In the genomic region with DNA sequence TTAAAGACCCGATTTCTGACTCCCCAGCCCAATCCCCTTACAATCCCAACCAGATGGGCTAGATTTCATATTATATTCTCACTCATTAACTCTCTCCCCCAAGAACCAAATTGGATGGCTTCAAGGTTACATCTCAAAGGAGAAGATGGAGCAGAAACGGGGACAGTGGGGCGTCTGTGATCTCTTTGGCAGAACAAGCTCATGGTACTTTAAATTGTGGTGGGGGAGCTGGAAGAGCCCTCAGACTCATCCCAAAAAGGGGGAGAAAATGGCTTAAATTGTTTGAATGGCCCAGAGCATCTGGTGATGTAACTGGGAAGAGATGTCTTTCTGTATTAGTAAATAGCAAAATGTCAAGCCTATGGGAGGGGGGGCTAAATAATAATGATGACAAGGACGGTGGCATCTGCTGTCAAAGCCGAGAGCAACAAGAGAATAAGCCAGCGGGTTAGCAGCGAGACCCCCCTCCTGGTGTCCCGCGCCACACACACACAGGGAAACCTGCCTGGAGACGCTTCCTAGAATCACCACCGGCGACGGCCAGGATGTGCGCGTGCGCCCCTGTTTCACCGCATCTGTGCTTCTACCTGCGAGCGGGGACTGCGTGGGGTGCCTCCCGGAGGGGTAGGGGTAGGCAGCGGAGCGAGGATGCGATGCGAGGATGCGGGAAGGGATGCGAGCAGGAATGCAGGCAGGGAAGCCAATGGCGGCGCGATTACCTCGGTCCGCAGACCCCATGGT, we compare ENCODE assay signal across 8 mouse cellular contexts. TPM values are rescaled to one million over a fixed set of nuclear protein-coding genes. Genes with fewer than 3 reads are reported as not detected.
DNase-seq lines count a peak whose midpoint lies in the region; ATAC-seq and TF ChIP-seq lines count a peak whose summit lies in the region.

No protein-coding gene starts in this region.

- no peak for ATAC-seq in megakaryocyte-erythroid progenitor cell, adult 5-6 weeks (replicated peaks; ENCODE audit: low FRiP score, low TSS enrichment, poor library complexity, severe bottlenecking)

- peak overlapping the region; percentile 20 for H3K4me3 ChIP-seq in myocyte

- no peaks in the 10 kb centered on the region for H3K79me2 ChIP-seq in myocyte (ENCODE audit: control insufficient read depth, insufficient read depth)

- TF ChIP-seq POLR2A in myocyte (IDR thresholded peaks at IDR 0.05; ENCODE audit: insufficient read length, low read depth): no peak

- H3ac ChIP-seq in myocyte (ENCODE audit: control insufficient read depth, insufficient read length): peak overlapping the region; percentile 16

- peak overlapping the region; percentile 94 for H3K4me2 ChIP-seq in myocyte (ENCODE audit: low read depth)

- no peaks in the 10 kb centered on the region for H3K36me3 ChIP-seq in myocyte (ENCODE audit: control insufficient read depth, insufficient read depth)

- DNase-seq in layer of hippocampus, adult 11-12 months (ENCODE audit: low spot score): peak; percentile 36
- DNase-seq in layer of hippocampus, adult 9-10 months (ENCODE audit: low spot score): no peak
- DNase-seq in cerebellum, adult 8-10 months: peak; percentile 51
- peak; percentile 40 to 64 for DNase-seq in frontal cortex, postnatal 10 days (ENCODE audit: low spot score in 2 of 2)
- peak; percentile 47 to 55 for DNase-seq in layer of hippocampus, postnatal 25 days (ENCODE audit: extremely low spot score in 1 of 2, low spot score in 1 of 2)
- no peak for DNase-seq in spleen, postnatal 36 days (ENCODE audit: low spot score in 2 of 2)

- no peaks in the 10 kb centered on the region for H3K27me3 ChIP-seq in myocyte (ENCODE audit: control insufficient read depth, insufficient read depth, insufficient read length)

TF ChIP-seq in myocyte, 11 proteins besides CTCF, POLR2A, EP300 and RAD21:
- TF ChIP-seq USF1 (IDR thresholded peaks at IDR 0.05; ENCODE audit: low read depth): no peak
- TF ChIP-seq TCF12 (IDR thresholded peaks at IDR 0.05; ENCODE audit: insufficient read depth, poor library complexity, severe bottlenecking): no peak
- TF ChIP-seq POLR2AphosphoS2 (IDR thresholded peaks at IDR 0.05; ENCODE audit: insufficient read length, low read depth): no peak
- TF ChIP-seq REST (IDR thresholded peaks at IDR 0.05; ENCODE audit: insufficient read depth, insufficient read length): no peak
- no peak for TF ChIP-seq MAX (IDR thresholded peaks at IDR 0.05; ENCODE audit: low read depth)
- no peak for TF ChIP-seq MYOG (IDR thresholded peaks at IDR 0.05; ENCODE audit: control insufficient read depth in 1 of 3, insufficient read depth in 1 of 3, insufficient read length in 2 of 3, low read depth in 2 of 3)

RNA-seq across cellular contexts. Expression of gene Nfatc2, which starts 0.5 kb away (rescaled TPM):
- total RNA-seq in layer of hippocampus, postnatal 25 days (2021): 10 to 100 TPM; 16.1 to 21.6 TPM
- 0.55 TPM for polyA plus RNA-seq in myocyte (2012; fragmentation: generic; extraction: Trizol)
- total RNA-seq in megakaryocyte-erythroid progenitor cell, adult 5-6 weeks (2014; fragmentation: Nextera tagmentation): 0.44 and 0.69 TPM in 2 replicates
- 0.33 and 0.46 TPM in 2 replicates for total RNA-seq in megakaryocyte-erythroid progenitor cell, adult 5-6 weeks (2017)

Comparison
In these comparisons a context has a peak if more than half of its experiments do, and no peak if none do; other contexts are left out.
1. DNase-seq: peak in layer of hippocampus, adult 11-12 months (single experiment), cerebellum, adult 8-10 months (single experiment), frontal cortex, postnatal 10 days (2 of 2) and layer of hippocampus, postnatal 25 days (2 of 2); none in layer of hippocampus, adult 9-10 months (single experiment) and spleen, postnatal 36 days (0 of 2).
2. RNA of gene Nfatc2, which starts 0.5 kb away (total RNA-seq): 16.1 to 21.6 TPM in layer of hippocampus, postnatal 25 days; 0.33 to 0.69 TPM in megakaryocyte-erythroid progenitor cell, adult 5-6 weeks; every median in the first group is over 10 times any median in the second.